Mouse (Mus musculus): ENCODE results near the gene Meis2. TPM values are rescaled to one million over a fixed set of nuclear protein-coding genes. Genes with fewer than 3 reads are reported as not detected.

The Meis2 gene
- polyA plus RNA-seq, 1 experiment from 2014 or later, result 139 TPM

GRCm38 (mm10) chr2:115813316-115813715 is 252.3 kb downstream of the Meis2 start:
- Histone ChIP-seq H3K27ac (peak overlapping the region; percentile 66), H3K36me3 (no peaks in the 10 kb centered on the region), H3K27me3 (no peaks in the 10 kb centered on the region), H3K4me3 (no peak overlapping the region), H3K4me2 (peak overlapping the region; percentile 27), H3K9ac (no peak overlapping the region; the same call in 1 of the 2 replicates), H3K4me1 (replicated peaks) (peaks cover 15% of the 10 kb centered on the region), H3K9me3 (no peaks in the 10 kb centered on the region)
- ATAC-seq (ENCODE audit: low FRiP score), result peak; percentile 28; the same call in 1 of the 2 replicates
- 42% methylated on average over 11 of the region's 11 CpGs for WGBS

Measured in hindbrain, embryonic 13.5 days (tissue).